Mouse (Mus musculus): ENCODE results near the gene Gtpbp3.

The Gtpbp3 gene

GRCm38 (mm10) chr8:71487691-71488445 lies at the start of gene Gtpbp3:
Gene Gtpbp3 (plus strand): TSS chr8:71488103.
- peak; percentile 71 for DNase-seq

- DNase-seq, result peak; percentile 54
Observed at GRCm38 (mm10) chr8:71441404-71441803, 46.5 kb upstream of the Gtpbp3 start.

DNA sequence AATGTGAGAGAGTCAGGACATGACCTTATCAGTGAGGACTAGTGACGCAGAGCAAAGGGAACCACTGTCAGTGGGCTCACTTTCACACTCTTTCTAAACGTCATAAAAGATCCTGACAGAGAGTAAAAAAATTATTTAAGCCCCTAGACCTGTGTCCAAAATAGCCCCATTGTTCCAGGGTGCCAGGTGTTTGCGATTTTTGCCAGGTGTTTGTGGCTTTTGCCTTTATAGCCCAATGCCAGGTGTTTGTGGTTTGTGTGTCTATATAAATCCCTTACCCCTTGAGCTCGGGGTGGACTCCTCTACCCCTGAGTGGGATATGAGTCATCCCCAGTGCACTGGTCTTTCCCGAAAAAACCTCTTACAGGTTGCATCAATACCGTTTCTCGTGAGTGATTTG lies 42.8 kb upstream of the Gtpbp3 start:
- no peak for DNase-seq

DNA sequence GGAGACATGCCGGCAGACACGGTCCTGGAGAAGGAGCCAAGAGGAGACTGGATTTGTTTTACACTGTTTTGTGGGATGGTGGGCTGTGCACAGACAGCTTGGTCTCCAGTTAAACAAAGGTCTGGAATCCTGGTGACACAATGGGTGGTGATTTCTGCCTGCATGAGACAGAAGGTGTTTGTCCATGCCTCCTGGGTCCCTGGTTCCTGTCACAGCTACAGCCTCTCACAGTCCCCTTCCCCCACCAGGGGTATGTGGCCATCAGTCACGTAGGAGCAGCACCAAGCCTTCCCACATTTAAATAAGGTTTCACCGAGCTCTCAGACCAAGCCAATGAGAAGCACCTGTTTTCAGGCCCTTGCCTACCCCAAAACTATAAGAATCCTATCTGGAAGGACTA lies 36.6 kb upstream of the Gtpbp3 start:
- DNase-seq, result no peak

DNA sequence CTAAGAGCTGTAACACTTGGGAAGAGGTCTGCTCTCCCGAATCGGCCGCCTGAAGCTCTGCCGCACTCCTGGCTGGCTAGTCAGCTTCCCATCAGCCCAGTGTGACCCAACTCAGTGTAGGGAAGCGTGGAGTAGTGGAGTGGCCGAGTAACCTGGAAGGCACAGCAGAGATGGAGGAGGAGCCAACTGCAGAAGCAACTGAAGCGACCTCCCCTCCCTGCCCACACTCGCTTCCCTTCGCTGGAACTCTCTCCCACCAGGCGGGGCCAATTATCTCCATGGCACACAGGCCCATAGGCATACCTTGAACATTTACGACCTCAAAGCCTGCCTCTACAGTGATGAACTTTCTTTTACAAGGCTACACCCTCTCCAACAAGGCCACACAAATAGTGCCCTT lies 36.1 kb upstream of the Gtpbp3 start:
- DNase-seq, result no peak

GRCm38 (mm10) chr8:71452669-71453068 lies 35.2 kb upstream of the Gtpbp3 start:
- DNase-seq, result no peak

GRCm38 (mm10) chr8:71454668-71455067 lies 33.2 kb upstream of the Gtpbp3 start:
- no peak for DNase-seq

DNA sequence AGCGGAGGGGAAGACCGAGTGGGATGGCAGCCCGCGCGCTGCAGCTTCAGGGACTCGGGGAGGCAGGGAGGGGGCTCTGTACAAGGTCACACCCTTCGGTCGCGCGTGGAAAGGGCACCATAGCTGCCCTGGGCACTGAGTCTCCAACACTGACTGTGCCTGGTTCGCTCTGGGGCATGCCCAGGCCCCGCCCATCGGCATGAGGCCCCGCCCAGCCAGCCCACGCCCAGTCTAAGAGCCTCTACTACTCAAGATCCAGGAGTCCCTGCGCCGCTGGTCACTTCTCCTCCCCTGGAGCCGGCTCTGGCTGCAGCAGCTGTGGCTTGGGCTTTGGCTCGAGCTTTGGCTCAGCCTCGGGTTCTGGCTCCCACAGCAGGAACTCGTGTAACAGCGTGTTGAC lies 31.0 kb upstream of the Gtpbp3 start:
- peak; percentile 23 for DNase-seq

DNA sequence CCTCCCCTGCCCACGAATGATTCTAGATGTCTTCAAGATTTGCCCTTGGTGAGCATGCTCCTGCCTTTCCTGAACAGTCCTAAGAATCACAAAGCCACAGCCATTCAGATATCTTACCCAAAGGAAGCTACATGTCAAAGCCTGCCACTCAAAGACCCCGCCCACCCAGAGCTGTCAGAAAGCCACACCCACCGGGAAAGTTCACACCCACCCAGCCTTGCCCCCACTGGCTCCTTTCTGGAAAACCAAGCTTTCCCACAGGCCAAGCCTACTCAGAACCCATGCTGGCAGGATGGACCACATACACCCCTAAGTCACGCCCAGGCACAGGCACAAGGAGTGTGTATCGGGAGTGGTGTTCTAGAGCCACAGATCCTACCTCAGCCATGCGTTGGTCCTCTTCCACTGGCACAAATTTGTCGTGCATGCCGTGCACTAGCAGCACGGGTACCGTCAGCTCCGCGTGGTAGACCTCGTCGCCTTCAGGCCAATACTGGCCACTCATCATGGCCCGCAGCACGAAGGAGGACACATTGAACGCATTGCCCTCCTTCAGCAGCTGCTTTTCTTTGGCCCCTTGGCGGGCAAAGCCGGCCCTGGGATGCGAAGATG lies 30.1 kb upstream of the Gtpbp3 start:
- no peak for DNase-seq

- DNase-seq, result peak; percentile 15
Observed at GRCm38 (mm10) chr8:71460716-71461115, 27.2 kb upstream of the Gtpbp3 start.

- DNase-seq, result peak; percentile 48
Observed at GRCm38 (mm10) chr8:71461152-71461840, 26.6 kb upstream of the Gtpbp3 start.

- DNase-seq, result peak; percentile 39
Observed at GRCm38 (mm10) chr8:71462191-71462590, 25.7 kb upstream of the Gtpbp3 start.

GRCm38 (mm10) chr8:71462786-71463185 lies 25.1 kb upstream of the Gtpbp3 start:
- peak; percentile 76 for DNase-seq

DNA sequence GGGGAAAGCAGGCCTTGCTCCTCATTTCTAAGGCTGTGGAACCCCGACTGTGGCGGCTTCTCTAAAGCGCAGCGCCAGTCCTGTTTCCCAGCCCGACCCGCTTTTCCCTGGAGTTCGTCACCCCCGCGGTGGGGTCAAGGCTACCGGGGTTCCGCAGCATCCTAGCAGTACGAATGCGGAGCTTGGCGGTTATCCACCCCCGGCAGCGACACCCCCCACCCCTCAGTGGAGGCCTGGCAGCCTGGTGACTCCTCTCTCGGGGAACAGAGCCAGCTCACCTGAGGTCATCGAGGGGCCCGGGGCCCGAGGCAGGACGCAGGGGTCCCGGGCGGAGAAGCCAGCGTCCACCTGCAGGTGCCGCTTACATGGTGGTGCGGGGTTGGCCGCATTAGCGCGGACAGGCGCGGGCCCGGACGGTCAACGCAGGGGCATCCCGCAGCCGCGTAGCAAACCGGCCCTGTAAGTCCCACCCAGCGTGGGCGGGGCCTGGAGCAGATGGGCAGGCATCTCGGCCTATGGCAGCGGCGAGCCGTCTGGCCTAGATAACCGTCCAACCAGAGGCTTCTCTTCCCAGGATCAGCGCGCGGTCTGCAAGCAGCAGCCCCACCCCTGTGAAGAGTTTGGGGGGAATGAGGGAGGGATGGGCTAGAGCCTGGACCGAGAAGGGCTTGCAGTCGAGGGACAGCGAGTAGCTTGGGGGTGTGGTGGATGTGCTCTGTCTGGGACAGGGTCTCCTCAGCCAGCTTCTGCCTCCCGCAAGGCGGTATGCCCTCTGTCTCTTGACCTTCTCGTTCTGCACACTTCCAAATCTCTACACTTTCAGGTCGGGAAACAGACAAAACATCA lies 24.5 kb upstream of the Gtpbp3 start, which contains the start of gene Abhd8:
Gene Abhd8 (minus strand): TSS at position 468 of the 846 bp plus-strand sequence.
- peak; percentile 99 for DNase-seq

DNA sequence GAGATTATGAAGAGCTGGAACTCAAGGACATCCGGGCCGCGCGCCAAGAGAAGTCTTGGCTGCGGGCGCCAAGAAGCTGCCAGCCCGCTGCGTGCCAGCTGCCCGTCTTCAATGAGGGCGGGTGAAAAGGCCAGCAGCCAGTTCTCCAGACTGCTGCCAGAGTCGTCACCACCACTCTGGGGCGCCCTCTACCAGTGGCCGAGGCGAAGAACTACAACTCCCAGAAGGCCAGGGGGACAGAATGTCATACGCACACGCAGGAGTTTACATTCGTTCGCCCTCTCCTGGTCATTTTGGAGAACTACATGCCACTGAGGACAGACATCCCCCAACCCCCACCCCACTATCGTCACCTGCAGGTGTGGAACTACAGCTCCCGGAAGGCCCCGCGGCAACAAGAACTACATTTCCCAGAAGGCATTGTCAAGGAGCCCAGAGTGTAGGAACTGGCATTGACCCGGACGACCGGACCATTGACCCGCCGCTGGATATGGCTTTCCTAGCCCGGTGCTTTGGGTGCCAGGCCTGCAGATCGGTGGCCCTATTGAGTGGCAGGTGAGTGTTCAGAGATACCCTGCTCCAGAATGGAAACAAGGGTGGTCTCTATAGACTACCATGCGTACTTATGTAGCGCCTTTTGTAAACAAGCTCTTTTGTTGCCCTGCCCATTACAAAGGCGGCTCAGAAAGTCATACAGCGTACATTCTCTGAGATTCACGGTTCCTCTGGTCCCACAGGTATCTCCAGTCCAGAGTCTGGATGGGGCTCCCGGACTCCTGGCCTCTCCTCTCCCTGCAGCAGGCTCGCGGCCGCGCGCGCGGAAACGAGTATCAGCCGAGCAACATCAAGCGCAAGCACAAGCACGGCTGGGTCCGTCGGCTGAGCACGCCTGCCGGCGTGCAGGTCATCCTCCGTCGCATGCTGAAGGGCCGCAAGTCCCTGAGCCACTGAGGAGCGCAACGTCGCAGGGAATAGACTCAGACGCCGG lies 23.1 kb upstream of the Gtpbp3 start, which contains the start of gene Mrpl34:
Gene Mrpl34 (plus strand): TSS at position 447 of the 988 bp plus-strand sequence.
- DNase-seq, result peak; percentile 99

- DNase-seq, result peak; percentile 30
Observed at GRCm38 (mm10) chr8:71465733-71466132, 22.2 kb upstream of the Gtpbp3 start.

DNA sequence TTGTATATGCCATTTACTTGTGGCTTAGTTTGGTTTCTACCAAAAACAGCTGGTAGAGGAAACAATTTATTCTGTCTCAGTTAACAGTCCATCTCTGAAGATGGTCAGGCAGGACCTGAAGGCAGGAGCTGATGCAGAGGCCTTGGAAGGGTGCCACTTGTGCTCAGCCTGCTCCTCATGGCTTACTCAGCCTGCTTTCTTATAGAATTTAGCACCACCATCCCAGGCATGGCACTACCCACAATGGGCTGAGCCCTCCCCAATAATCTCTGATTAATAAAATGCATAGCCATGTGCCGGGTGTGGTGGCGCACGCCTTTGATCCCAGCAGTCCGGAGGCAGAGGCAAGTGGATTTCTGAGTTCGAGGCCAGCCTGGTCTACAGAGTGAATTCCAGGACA lies 21.7 kb upstream of the Gtpbp3 start:
- peak; percentile 35 for DNase-seq

DNA sequence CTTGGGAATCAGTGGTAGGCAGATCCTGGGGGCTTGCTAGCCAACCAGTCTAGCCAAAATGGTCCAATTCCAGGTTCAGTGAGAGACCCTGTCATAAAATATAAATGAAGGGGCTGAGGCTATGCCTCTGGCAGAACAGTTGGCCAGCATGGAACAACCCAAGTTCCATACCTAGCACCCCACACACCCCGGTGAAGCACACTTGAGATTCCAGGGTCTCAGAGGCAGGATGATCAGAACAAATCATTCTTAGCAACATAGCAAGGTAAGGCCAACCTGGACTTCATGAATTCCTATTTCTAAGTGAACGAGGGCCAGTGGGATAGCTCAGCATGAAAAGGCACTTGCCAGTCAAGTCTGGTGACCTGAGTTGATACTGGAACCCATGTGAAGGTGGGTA lies 20.7 kb upstream of the Gtpbp3 start:
- DNase-seq, result peak; percentile 25

- DNase-seq, result peak; percentile 27
Observed at GRCm38 (mm10) chr8:71468001-71468400, 19.9 kb upstream of the Gtpbp3 start.

- DNase-seq, result peak; percentile 97
Observed at GRCm38 (mm10) chr8:71468916-71469315, 19.0 kb upstream of the Gtpbp3 start, which contains the start of gene Dda1. Gene Dda1 (plus strand): TSS chr8:71469199.

DNA sequence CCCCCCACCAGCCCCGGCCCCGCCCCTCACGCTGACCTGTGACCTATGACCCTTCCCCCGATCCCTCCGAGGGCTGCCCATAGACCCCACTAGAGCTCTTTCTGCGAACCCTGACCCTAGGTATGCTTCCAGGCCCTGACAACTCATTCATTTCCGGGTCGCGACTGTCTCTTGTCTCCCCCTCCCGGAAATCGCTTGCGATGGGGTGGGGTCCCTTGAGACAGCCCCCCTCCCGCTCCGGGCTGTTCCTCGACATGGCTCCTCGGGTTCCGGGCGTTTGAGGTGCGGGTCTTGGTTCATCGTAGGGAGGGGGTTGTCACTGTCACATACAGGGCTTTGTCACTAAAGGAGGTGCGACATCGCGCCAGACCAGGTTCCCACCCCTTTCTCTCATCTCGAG lies 18.5 kb upstream of the Gtpbp3 start:
- DNase-seq, result peak; percentile 62
